Mouse (Mus musculus) hindbrain, embryonic 10.5 days (tissue): ENCODE measurements around the gene Prf1. TPM values are rescaled to one million over a fixed set of nuclear protein-coding genes. Genes with fewer than 3 reads are reported as not detected.
A peak's percentile ranks its signal among the peaks of the same experiment; 100 is the strongest.

Experiments used
- DNase-seq: peaks from one replicate; pipeline ENCODE4 v3.0.0-alpha.2; 2017; ENCODE audit warnings: low spot score
- H3K27ac ChIP-seq: fragments of 300-500 bp; sonication (generic); 2 replicates; pipeline ENCODE4 v1.5.1; 2016; ENCODE audit warnings: mild to moderate bottlenecking, moderate library complexity
- H3K27me3 ChIP-seq: fragments of 300-500 bp; sonication (generic); 2 replicates; pipeline ENCODE4 v1.6.1; 2016; ENCODE audit warnings: mild to moderate bottlenecking; ENCODE audit not compliant: poor library complexity, insufficient read depth, severe bottlenecking
- H3K36me3 ChIP-seq: fragments of 300-500 bp; sonication (generic); 2 replicates; pipeline ENCODE4 v1.6.1; 2016; ENCODE audit warnings: mild to moderate bottlenecking, moderate library complexity
- H3K4me1 ChIP-seq: fragments of 300-500 bp; sonication (generic); replicated peaks from 2 replicates; pipeline ENCODE4 v1.6.1; 2016; ENCODE audit warnings: mild to moderate bottlenecking
- H3K4me3 ChIP-seq: fragments of 300-500 bp; sonication (generic); 2 replicates; pipeline ENCODE4 v1.5.1; 2016; ENCODE audit warnings: mild to moderate bottlenecking, moderate library complexity
- H3K9me3 ChIP-seq: fragments of 300-500 bp; sonication (generic); 2 replicates; pipeline ENCODE4 v1.6.1; 2016; ENCODE audit warnings: mild to moderate bottlenecking, moderate library complexity
- WGBS: fragments of 180-500 bp; shearing (Covaris S2); methylation state at CpG from one replicate; pipeline ENCODE4 v1.1.7; 2016; 5-methylcytosine and 5-hydroxymethylcytosine counted together
- polyA plus RNA-seq: library from polyadenylated mRNA; unstranded; fragments of >200 nt; fragmentation: Nextera tagmentation; extraction: Ambion mirVana; gene quantifications from 2 replicates; pipeline ENCODE4 v1.2.1, GENCODE M21; 2016

The Prf1 gene
- polyA plus RNA-seq, 1 experiment from 2014 or later = not detected

GRCm38 (mm10) chr10:61346374-61346773 is 48.7 kb downstream of the Prf1 start:
- Histone ChIP-seq H3K9me3 (0 out of 2 replicates have a peak, but pooled peaks cover 3% of the 10 kb centered on the region), H3K27ac (peak overlapping the region; percentile 66), H3K27me3 (no peaks in the 10 kb centered on the region), H3K4me1 (peaks cover 34% of the 10 kb centered on the region), H3K36me3 (peaks cover 77% of the 10 kb centered on the region), H3K4me3 (no peak overlapping the region)
- no peak for DNase-seq
- WGBS = 32% methylated on average over 10 of the region's 10 CpGs

GRCm38 (mm10) chr10:61351216-61351615 is 53.6 kb downstream of the Prf1 start:
- peaks cover 90% of the 10 kb centered on the region for H3K36me3 ChIP-seq
- 73% methylated on average over 4 of the region's 4 CpGs for WGBS

More at GRCm38 (mm10) chr10:61351216-61351615, 53.6 kb downstream of the Prf1 start:
- no peaks in the 10 kb centered on the region for H3K27me3 ChIP-seq
- DNase-seq = no peak
- H3K27ac ChIP-seq = no peak overlapping the region
- H3K9me3 ChIP-seq = 0 out of 2 replicates have a peak, but pooled peaks cover 3% of the 10 kb centered on the region
- peaks cover 16% of the 10 kb centered on the region for H3K4me1 ChIP-seq
- H3K4me3 ChIP-seq = no peak overlapping the region

Other genes starting within 250 kb of the Prf1 start
- gene Pcbd1, start 208.5 kb upstream of the Prf1 start, polyA plus RNA-seq = 23.5 and 26.3 TPM in 2 replicates
- 64.8 and 73.0 TPM in 2 replicates for gene Sgpl1, start 150.1 kb upstream of the Prf1 start, polyA plus RNA-seq
- gene Tbata, start 125.9 kb upstream of the Prf1 start, polyA plus RNA-seq = 0.16 and 0.25 TPM in 2 replicates
- gene Adamts14, start 24.4 kb upstream of the Prf1 start, polyA plus RNA-seq = 0.26 and 0.43 TPM in 2 replicates
- gene Pald1, start 85.7 kb downstream of the Prf1 start, polyA plus RNA-seq = 35.7 and 40.3 TPM in 2 replicates
- 0.12 and 0.24 TPM in 2 replicates for gene Nodal, start 120.1 kb downstream of the Prf1 start, polyA plus RNA-seq
- 76.8 and 86.0 TPM in 2 replicates for gene Eif4ebp2, start 154.8 kb downstream of the Prf1 start, polyA plus RNA-seq
- 9.8 and 13.5 TPM in 2 replicates for gene Lrrc20, start 178.0 kb downstream of the Prf1 start, polyA plus RNA-seq